Mouse (Mus musculus) thymus, adult 2 months (tissue): Measurements from ENCODE around the gene Gm20388.

ENCODE experiments used
- CTCF ChIP-seq: fragments of 200-500 bp; IDR thresholded peaks from 2 replicates; pipeline ENCODE4 v1.5.1; 2012; ENCODE audit warnings: mild to moderate bottlenecking, control low read depth, low read length, moderate library complexity, borderline replicate concordance; ENCODE audit not compliant: control insufficient read depth, poor library complexity, insufficient read depth; ENCODE audit errors: extremely low read depth
- POLR2A ChIP-seq: fragments of 200-500 bp; IDR thresholded peaks from 2 replicates; pipeline ENCODE4 v1.6.1; 2012; ENCODE audit warnings: mild to moderate bottlenecking, low read length, control low read depth, moderate library complexity; ENCODE audit not compliant: control insufficient read depth, poor library complexity, insufficient read depth; ENCODE audit errors: extremely low read depth

- no peak for TF ChIP-seq POLR2A
- no peak for TF ChIP-seq CTCF
Measured at GRCm38 (mm10) chr8:122891440-122891839, 2980.8 kb downstream of the Gm20388 start.
